Mouse (Mus musculus) adrenal gland, adult 8-10 months (tissue): Measurements from ENCODE around the gene Gpank1. TPM values are rescaled to one million over a fixed set of nuclear protein-coding genes. Genes with fewer than 3 reads are reported as not detected.

ENCODE experiments used
- DNase-seq: peaks from one replicate; pipeline ENCODE4 v3.0.0; 2022
- total RNA-seq, 4 experiments: library from RNA; stranded (reverse); gene quantifications; 2 replicates each; pipeline ENCODE4 v1.2.4; 2022

Gpank1 gene
- total RNA-seq, 4 experiments from 2014 or later = 12.6 to 17.9 (median 14.5) TPM

DNA sequence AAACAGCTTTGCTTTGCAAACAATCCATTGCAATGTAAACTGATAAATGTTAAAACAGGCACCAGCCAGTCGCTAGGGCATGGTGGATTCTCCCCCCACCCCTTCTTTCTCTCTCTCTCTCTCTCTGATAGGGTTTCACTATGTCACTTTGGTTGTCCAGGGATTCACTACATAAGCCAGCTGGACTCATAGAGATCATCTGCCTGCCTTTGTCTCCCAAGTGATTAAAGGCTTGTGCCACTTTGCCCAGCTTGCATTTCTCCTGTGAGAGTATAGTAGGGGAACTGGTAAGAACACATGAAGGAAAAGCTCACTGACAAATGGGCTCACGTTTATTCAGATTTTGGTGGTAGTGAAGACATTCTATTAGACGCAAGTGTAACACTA, 10.9 kb downstream of the Gpank1 start:
- DNase-seq = no peak

DNA sequence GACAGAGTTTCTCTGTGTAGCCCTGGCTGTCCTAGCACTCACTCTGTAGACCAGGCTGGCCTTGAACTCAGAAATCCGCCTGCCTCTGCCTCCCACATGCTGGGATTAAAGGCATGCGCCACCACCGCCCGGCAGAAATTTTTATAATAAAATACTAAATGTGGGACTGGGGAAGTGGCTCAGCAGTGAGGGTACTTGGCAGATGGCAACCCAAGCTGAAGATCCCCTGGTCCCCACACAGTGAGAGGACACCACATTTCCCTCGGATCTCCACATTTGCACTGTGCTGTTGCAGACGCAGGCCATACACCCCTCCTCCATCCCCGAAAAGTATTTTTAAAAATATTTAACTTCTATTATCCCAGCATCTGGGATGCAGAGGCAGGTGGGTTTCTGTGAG, 12.3 kb downstream of the Gpank1 start:
- DNase-seq = no peak

GRCm38 (mm10) chr17:35134801-35135590, 13.7 kb downstream of the Gpank1 start, which contains the start of gene Bag6:
Gene Bag6 (plus strand): TSS chr17:35135178.
- DNase-seq = peak; percentile 91

GRCm38 (mm10) chr17:35135591-35136320, 14.5 kb downstream of the Gpank1 start:
- DNase-seq = no peak

DNA sequence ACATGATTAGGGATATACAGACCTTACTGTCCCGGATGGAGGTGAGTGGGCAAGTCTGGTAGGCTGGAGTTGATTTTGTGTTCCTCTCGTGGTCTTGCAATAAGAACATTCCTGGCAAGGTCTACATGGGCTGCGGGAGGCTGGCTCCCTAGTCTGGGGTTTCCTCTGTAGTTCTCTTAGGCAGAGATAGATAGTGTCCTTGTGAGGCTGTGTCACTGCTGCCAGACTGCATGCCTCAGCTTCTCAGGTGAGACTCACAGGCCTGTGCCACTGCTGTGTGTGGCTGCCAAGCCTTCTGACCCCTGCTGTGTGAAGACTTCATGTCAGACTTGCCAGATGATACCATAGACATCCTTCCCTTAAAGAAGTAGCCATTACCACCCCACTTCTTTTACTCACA, 18.0 kb downstream of the Gpank1 start:
- no peak for DNase-seq

DNA sequence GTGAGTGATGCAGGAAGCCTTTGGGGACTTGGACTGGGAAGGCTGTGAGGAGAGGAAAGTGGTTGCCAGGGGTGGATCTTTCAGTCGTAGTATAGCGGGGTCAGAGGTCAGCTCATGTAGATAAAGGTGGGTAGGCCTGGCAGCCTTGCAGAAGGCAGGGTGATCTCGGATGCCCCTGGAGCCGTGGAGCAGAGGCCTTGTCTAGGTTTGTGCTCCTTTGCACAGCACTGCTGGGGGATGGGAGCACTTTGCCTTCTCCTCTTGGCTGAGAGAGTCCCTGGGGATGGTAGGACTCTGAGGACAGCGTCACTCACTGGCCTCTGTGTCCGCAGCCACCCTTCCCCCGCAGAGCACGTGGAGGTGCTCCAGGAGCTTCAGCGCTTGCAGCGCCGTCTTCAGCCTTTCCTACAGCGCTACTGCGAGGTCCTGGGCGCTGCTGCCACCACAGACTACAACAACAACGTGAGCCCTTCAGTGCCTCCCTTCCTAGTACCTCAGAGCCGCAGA, 19.3 kb downstream of the Gpank1 start:
- DNase-seq = no peak

DNA sequence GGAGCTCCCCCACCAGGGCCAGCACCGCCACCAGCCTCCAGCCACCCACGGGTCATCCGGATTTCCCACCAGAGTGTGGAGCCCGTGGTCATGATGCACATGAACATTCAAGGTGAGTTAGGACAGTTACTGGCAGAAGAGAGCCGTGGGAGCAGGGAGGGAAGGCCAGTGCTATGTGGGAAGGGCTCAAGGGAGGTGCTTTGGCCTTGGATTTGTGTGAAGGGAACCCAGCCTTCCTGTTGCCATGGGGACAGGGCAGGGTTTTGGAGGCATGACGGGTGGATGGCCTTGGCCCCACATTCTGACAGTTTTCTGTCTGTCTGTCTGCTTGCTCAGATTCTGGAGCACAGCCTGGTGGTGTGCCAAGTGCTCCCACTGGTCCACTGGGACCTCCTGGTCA, 20.7 kb downstream of the Gpank1 start:
- peak; percentile 93 for DNase-seq

DNA sequence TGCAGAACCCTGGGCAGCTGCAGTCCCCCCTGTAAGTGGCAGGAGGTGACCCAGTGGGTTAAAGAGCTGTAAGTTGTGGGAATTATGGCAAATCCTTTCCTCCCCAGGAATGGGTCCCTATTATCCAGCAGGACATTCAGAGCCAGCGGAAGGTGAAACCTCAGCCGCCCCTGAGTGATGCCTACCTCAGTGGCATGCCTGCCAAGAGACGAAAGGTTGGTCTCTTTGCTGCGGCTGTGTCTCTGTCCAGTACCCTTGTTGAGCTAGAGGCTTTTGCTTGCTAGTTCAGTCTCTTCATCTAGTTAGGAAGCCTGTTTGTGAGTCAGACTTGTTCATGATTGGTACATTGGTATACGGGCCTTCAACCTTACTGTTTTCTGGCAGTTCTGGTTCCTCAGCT, 24.9 kb downstream of the Gpank1 start:
- no peak for DNase-seq

DNA sequence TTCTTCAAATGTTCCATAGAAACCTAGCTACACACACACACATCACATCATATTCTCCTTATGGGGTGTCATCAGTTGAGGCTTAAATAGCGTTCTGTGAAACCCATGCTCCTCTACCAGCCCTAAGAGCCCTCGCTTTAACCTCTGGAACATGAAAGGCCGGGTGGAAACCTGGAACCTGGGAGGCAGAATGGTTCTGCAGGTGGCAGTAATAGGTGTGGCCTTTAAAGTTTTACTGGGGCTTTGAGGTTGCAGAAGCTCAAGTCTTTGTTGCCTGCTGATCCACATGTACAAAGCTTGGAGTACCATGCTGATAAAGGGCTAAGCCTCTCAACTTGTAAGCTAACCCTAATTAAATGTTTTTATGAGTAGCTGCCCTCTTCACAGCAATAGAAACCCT, 26.1 kb downstream of the Gpank1 start:
- no peak for DNase-seq

DNA sequence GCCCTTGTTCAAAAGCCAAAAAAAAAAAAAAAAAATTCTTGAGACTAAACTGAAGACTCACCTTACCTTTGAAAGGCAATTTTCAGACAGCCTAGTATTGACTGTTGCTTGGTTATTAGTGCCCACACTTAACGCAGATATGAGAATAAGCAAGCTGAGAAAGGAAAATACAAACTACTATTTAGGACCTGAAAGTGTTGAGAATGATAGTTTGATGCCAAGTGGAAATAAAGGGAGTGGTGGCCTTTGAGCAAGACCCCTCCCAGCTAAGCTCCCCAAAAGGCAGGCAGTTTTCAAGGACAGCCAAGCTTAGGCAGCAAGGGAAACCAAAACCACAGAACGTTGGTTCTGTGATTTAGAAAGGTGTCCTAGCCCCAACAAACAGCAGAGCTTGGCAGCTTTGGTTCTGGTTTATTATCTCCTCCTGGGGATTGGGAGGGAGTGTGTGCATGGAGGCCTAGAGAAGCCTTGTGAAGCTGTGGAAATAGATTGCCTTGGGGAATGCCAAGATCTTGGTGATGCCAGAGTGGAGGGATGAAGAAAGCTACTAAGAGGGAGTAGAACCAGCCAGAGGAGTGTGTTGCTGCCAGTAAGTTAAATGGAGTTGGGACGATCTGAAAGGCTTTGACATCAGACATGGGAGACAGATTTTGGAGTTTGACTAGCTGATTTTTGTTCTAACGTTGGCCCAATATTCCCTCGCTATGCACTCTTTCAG, 26.8 kb downstream of the Gpank1 start:
- DNase-seq = no peak

DNA sequence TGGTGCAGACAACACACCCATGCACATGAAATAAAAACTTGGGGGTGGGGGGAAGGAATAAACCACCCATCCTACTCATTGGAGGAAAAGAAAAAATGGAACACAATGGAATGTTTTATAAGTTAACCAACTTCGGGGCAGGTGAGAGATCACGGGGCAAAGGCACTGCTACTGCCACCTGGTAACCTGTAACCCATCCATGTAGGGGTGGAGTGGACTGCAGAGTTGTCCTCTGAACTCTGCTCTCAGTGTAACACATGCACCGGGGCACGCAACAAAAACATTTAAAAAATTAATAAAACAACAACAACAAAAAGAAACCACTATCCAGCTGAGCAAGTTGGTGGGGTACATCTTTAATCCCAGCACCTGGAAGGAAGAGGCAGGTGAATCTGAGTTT, 30.9 kb downstream of the Gpank1 start:
- no peak for DNase-seq

DNA sequence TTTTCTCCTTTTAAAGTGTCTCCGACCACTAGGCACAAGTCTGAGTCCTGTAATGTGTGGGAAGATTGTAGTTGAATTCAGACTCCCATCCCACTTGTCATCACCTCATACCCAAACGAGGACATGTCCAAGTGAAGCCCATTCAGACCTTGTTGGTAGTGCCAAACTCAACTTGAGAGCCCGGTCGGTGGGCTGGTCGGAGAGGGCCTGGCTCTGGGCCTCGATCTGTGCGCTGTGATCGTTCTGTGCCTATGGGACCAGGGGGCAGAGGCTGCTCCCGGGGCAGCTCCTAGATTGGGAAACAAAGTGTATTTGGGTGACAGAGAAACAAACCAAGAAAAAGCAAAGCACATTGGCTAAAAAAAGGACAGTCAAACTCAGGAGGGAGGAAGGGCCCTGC, 31.8 kb downstream of the Gpank1 start:
- no peak for DNase-seq

- DNase-seq = no peak
Observed at GRCm38 (mm10) chr17:35153931-35154330, 32.7 kb downstream of the Gpank1 start.

DNA sequence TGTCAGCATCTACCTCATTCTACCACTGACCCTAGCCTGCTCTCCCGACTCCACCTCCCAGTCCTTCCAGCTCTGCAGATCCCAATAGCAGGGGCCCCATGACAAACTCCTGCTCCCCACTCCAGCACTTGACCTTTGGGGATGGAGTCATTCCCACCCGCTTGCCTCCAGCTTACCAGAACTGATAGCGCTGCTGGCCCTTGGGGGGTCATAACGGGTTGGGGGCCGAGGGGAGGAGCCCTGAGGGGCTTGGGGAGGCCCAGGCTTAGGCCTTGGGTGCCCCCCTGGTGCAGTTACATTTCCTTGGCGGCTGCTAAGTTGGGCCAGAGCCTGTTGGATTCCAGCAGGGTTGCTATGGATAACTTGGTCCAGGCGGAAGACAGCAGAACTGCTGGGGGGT, 33.4 kb downstream of the Gpank1 start:
- no peak for DNase-seq

- no peak for DNase-seq
Observed at GRCm38 (mm10) chr17:35155451-35155850, 34.2 kb downstream of the Gpank1 start.

- no peak for DNase-seq
Observed at GRCm38 (mm10) chr17:35156461-35157200, 35.4 kb downstream of the Gpank1 start.

DNA sequence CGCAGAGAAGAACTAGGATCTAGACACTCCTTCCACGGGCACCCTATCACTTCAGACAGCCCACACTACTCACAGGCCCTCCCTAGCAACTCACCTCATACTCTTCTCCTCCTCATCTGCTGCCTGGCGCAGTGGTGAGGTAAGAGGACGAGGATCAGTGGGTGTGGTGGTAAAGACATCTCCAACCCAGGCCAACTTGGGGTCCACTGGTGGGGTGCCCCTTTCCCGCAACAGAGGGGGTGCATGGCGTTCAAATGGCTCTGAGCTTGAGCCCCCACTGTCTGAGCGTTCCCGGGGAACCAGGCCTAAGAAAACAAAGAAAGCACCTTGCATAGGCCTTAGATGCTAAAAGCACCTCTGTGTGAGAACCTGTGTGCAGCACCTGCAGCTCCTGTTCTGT, 36.0 kb downstream of the Gpank1 start:
- DNase-seq = no peak

DNA sequence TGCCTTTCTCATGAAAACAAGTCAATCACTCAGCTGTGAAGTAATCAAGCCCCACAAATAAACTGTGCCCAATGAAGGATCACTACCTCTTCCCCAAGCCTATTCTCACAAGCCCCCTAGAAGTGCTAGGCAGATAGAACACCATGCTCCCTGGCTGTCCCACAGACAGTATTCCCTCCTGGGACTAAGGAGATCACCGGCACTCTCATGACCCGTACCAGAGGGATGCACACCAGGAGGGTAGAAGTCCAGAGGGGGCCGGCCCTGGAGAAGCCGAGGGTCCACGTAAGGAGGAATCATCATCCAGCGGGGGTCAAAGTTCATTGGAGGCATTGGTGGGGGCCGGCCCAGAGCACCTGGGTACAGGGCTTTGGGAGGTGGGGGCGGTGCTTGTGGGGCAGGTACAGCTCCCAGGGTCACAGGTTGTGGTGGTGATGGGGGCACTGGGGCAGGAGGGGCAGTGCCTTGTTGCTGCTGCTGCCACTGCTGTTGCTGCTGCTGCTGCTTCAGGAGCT, 36.5 kb downstream of the Gpank1 start:
- DNase-seq = no peak

- no peak for DNase-seq
Observed at GRCm38 (mm10) chr17:35158850-35159593, 37.8 kb downstream of the Gpank1 start.

DNA sequence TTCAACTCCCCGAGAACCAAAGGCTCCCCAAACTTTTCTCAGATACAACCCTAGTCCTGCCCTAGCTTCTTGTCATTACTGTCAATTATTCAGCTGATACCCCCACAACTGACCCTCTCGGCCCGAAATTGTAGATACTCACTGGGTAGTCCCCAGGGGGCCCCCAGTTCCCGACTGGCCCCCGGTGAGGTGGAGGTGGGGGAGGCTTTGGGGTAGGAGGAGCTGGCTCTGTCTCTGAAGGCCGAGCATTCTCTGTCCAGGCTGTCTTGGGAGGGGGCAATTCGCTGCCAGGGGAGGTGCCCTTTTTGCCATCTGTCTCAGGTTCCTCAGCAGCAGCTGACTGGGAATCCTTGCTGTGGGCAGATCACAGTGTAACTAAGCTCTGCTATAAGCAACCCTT, 38.4 kb downstream of the Gpank1 start:
- DNase-seq = no peak

DNA sequence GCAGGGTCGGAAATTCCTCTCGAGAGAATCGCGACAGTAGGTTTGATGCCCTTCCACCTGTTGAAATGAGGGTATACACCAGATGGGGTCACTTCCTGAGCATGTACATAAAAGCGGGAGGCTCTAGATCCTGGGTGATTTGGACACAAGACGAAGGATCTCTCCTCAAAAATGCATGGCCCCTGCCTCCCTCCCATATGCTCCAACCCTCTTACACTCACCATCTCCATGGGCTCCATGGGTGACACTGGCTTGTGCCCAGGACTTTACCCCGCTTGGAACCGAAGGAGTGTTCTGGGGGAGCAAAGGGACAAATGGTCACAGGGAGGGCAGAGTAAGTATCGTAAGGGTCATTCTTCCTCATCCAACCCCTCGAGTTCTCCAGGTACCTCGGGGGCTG, 40.2 kb downstream of the Gpank1 start:
- no peak for DNase-seq
